Mouse (Mus musculus) hindbrain, postnatal 0 days (tissue): ENCODE measurements around the gene Cap2. TPM values are rescaled to one million over a fixed set of nuclear protein-coding genes. Genes with fewer than 3 reads are reported as not detected.

Experiments used
- ATAC-seq: fragments of 200-750 bp; cut with Nextera tagmentation; 2 replicates; pipeline ENCODE4 v1.8.0; 2017; ENCODE audit warnings: mild to moderate bottlenecking, moderate TSS enrichment, moderate library complexity
- DNase-seq: peaks from one replicate; pipeline ENCODE4 v3.0.0-alpha.2; 2015; ENCODE audit warnings: low spot score
- H3K27ac ChIP-seq: fragments of 300-500 bp; sonication (generic); 2 replicates; pipeline ENCODE4 v1.5.1; 2014; ENCODE audit warnings: mild to moderate bottlenecking
- H3K27me3 ChIP-seq: fragments of 300-500 bp; sonication (generic); 2 replicates; pipeline ENCODE4 v1.6.1; 2014; ENCODE audit warnings: low read length, mixed read lengths; ENCODE audit not compliant: insufficient read depth
- H3K36me3 ChIP-seq: fragments of 300-500 bp; sonication (generic); 2 replicates; pipeline ENCODE4 v1.6.1; 2014; ENCODE audit warnings: low read length, mixed read lengths; ENCODE audit not compliant: insufficient read depth
- H3K4me1 ChIP-seq: fragments of 300-500 bp; sonication (generic); 2 replicates; pipeline ENCODE4 v1.6.1; 2014; ENCODE audit warnings: antibody characterized with exemption, low read length, mixed read lengths; ENCODE audit not compliant: insufficient read depth
- H3K4me2 ChIP-seq: fragments of 300-500 bp; sonication (generic); 2 replicates; pipeline ENCODE4 v1.6.1; 2014; ENCODE audit warnings: low read depth, mild to moderate bottlenecking, low read length, moderate library complexity, mixed read lengths
- H3K4me3 ChIP-seq: fragments of 300-500 bp; sonication (generic); 2 replicates; pipeline ENCODE4 v1.5.1; 2014; ENCODE audit warnings: low read length
- H3K9ac ChIP-seq: fragments of 300-500 bp; sonication (generic); replicated peaks from 2 replicates; pipeline ENCODE4 v1.6.1; 2014; ENCODE audit warnings: mild to moderate bottlenecking, low read length, moderate library complexity, mixed read lengths
- H3K9me3 ChIP-seq: fragments of 300-500 bp; sonication (generic); 2 replicates; pipeline ENCODE4 v1.6.1; 2016; ENCODE audit warnings: low read length, mixed read lengths
- CTCF ChIP-seq: IDR thresholded peaks from 2 replicates; pipeline ENCODE4 v1.5.1; 2016; ENCODE audit warnings: antibody characterized with exemption, control low read depth, low read depth
- WGBS: fragments of 180-500 bp; shearing (Covaris S2); extraction: QIAGEN DNeasy Blood & Tissue Kit; methylation state at CpG from one replicate; pipeline ENCODE4 v1.1.7; 2014; 5-methylcytosine and 5-hydroxymethylcytosine counted together
- polyA plus RNA-seq: library from polyadenylated mRNA; unstranded; fragments of >200 nt; fragmentation: Nextera tagmentation; extraction: Ambion mirVana; gene quantifications from 2 replicates; pipeline ENCODE4 v1.2.1, GENCODE M21; 2015
- total RNA-seq: library from RNA; depleted of rRNA; stranded (reverse); fragments of >200 nt; gene quantifications from 2 replicates; pipeline ENCODE4 v1.2.3, GENCODE M21; 2014

Cap2 gene
- total and polyA plus RNA-seq, 2 experiments from 2014 or later = 9.3 to 16.6 TPM

- Histone ChIP-seq H3K4me1 (no peaks in the 10 kb centered on the region), H3K4me2 (no peak overlapping the region), H3K4me3 (no peak overlapping the region), H3K27ac (no peak overlapping the region), H3K36me3 (no peaks in the 10 kb centered on the region), H3K27me3 (no peaks in the 10 kb centered on the region), H3K9me3 (no peaks in the 10 kb centered on the region), H3K9ac (no peak overlapping the region)
- TF ChIP-seq CTCF = no peak
- WGBS = 63% methylated on average over 4 of the region's 4 CpGs
- DNase-seq (no peak), ATAC-seq (no peak)
Measured at GRCm38 (mm10) chr13:46653671-46654070, 152.0 kb downstream of the Cap2 start.

GRCm38 (mm10) chr13:46654566-46654965 is 152.9 kb downstream of the Cap2 start:
- Histone ChIP-seq H3K27me3 (no peaks in the 10 kb centered on the region), H3K4me3 (no peak overlapping the region), H3K9me3 (no peaks in the 10 kb centered on the region), H3K4me2 (no peak overlapping the region), H3K36me3 (no peaks in the 10 kb centered on the region), H3K27ac (no peak overlapping the region), H3K9ac (no peak overlapping the region), H3K4me1 (no peaks in the 10 kb centered on the region)
- TF ChIP-seq CTCF = no peak
- WGBS = 73% methylated on average over 5 of the region's 5 CpGs
- ATAC-seq (no peak), DNase-seq (peak; percentile 4)

DNA sequence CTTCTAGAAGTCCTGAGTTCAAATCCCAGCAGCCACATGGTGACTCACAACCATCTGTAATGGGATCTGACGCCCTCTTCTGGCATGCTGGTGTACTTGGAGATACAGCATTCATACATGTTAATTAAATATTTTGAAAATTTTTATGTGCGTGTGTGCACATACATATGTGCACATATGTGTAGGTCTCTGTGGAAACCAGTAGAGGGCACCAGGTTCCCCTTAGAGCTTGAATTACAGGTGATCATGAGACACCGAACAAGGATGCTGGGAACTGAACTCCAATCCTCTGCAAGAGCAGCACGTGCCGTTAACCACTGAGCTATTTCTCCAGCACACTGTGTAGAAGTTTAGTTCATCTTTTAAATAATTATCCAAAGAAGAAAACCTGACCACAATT is 157.6 kb downstream of the Cap2 start:
- Histone ChIP-seq H3K27ac (no peak overlapping the region), H3K36me3 (no peaks in the 10 kb centered on the region), H3K4me1 (no peaks in the 10 kb centered on the region), H3K9ac (no peak overlapping the region), H3K4me3 (no peak overlapping the region), H3K4me2 (no peak overlapping the region), H3K27me3 (no peaks in the 10 kb centered on the region), H3K9me3 (no peaks in the 10 kb centered on the region)
- peak; percentile 15; the same call in 1 of the 2 replicates for TF ChIP-seq CTCF
- 93% methylated on average over 5 of the region's 5 CpGs for WGBS
- no peak for DNase-seq
- ATAC-seq = no peak

DNA sequence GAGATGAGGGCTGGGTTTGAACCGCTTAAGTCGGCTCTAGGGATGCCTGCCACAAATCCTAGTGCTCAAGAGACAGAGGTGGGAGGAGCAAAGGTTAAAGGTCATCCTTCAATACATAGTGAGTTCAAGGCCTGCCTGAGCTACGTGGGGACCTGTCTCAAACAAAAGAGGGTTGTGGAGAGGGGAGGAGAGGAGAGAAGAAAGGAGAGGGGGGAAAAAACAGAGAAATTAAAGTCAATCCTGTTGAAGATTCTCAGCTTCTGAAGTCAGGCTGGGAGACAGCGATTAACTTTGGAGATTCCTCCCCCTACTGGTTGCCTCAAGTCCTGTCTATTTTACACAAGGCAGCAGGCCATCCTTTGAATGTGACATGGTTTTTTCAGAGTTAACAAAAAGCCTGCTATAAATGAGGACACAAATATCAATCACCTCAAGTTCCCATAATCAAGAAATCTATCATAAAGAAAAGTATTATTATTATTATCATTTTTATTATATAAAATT is 161.9 kb downstream of the Cap2 start:
- H3K4me2 ChIP-seq = no peak overlapping the region
- no peaks in the 10 kb centered on the region for H3K27me3 ChIP-seq
- no peak overlapping the region for H3K9ac ChIP-seq
- no peaks in the 10 kb centered on the region for H3K9me3 ChIP-seq
- H3K27ac ChIP-seq = no peak overlapping the region
- DNase-seq (peak; percentile 85), ATAC-seq (0 out of 2 replicates have a peak, but pooled peaks have one; percentile 45)
- H3K4me3 ChIP-seq = no peak overlapping the region
- no peaks in the 10 kb centered on the region for H3K36me3 ChIP-seq
- no peaks in the 10 kb centered on the region for H3K4me1 ChIP-seq
- peak; percentile 86 for TF ChIP-seq CTCF
- WGBS = 34% methylated on average over 4 of the region's 4 CpGs

- ATAC-seq (peak; percentile 97), DNase-seq (peak; percentile 95)
- no peaks in the 10 kb centered on the region for H3K27me3 ChIP-seq
- peak within 1 kb of the TSS; percentile 63 for H3K4me3 ChIP-seq
- H3K36me3 ChIP-seq = peaks cover 3% of the 10 kb centered on the region; the same call in 1 of the 2 replicates
- WGBS = under 1% methylated on average over 45 of the region's 46 CpGs
- no peak for TF ChIP-seq CTCF
- peak within 1 kb of the TSS; percentile 72 for H3K4me2 ChIP-seq
- peak within 1 kb of the TSS; percentile 82 for H3K9ac ChIP-seq
- H3K27ac ChIP-seq = peak within 1 kb of the TSS; percentile 74
- H3K4me1 ChIP-seq = peaks cover 8% of the 10 kb centered on the region; the same call in 1 of the 2 replicates
- no peaks in the 10 kb centered on the region for H3K9me3 ChIP-seq
Measured at GRCm38 (mm10) chr13:46669048-46669619, 167.5 kb downstream of the Cap2 start, which contains the start of gene Fam8a1. Gene Fam8a1, plus strand, starts transcription at chr13:46669522.

DNA sequence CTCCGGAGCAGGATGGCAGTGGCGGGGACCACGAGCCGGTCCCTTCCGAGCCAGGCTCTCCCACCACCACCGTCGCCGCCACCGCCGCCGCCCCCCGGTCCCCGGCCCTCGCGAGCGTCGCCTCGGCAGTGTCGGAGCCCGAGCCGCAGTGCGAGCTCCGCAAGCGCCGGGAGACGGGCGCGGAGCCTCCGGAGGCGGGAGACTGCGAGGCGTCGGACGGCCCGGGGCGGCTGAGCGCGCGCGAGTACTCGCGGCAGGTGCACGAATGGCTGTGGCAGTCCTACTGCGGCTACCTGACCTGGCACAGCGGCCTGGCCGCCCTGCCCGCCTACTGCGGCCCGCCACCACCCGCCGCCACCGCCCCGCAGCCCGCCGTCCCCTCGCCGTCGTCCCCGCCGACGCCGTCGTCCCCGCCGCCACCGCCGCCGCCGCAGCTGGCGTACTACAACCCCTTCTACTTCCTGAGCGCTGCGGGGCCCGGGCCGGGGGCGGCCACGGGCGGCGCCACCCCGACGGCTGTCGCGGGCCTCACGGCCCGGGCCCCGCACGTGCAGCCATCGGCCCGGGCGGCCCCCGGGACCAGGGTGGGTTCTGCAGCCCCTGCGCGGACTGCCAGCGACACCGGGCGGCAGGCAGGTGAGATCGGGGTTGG is 168.1 kb downstream of the Cap2 start:
- H3K9ac ChIP-seq = peak overlapping the region; percentile 82
- no peaks in the 10 kb centered on the region for H3K27me3 ChIP-seq
- ATAC-seq = peak; percentile 73
- peak overlapping the region; percentile 72 for H3K4me2 ChIP-seq
- peak overlapping the region; percentile 74 for H3K27ac ChIP-seq
- peak; percentile 63 for DNase-seq
- under 1% methylated on average over 62 of the region's 96 CpGs for WGBS
- peak; percentile 27 for TF ChIP-seq CTCF
- no peaks in the 10 kb centered on the region for H3K9me3 ChIP-seq
- peaks cover 8% of the 10 kb centered on the region; the same call in 1 of the 2 replicates for H3K36me3 ChIP-seq
- peak overlapping the region; percentile 63 for H3K4me3 ChIP-seq
- H3K4me1 ChIP-seq = peaks cover 8% of the 10 kb centered on the region; the same call in 1 of the 2 replicates
